Mouse (Mus musculus): ENCODE measurements around the gene Mapk13.
"Not testable (repeated sequence)": the region's sequence is repeated elsewhere in the genome, so short reads cannot be mapped to it uniquely, and the experiment has no call there.

Mapk13 gene

GRCm38 (mm10) chr17:28814529-28815097 is 45.5 kb downstream of the Mapk13 start:
- DNase-seq (ENCODE audit: low read depth, low spot score), result no peak

DNA sequence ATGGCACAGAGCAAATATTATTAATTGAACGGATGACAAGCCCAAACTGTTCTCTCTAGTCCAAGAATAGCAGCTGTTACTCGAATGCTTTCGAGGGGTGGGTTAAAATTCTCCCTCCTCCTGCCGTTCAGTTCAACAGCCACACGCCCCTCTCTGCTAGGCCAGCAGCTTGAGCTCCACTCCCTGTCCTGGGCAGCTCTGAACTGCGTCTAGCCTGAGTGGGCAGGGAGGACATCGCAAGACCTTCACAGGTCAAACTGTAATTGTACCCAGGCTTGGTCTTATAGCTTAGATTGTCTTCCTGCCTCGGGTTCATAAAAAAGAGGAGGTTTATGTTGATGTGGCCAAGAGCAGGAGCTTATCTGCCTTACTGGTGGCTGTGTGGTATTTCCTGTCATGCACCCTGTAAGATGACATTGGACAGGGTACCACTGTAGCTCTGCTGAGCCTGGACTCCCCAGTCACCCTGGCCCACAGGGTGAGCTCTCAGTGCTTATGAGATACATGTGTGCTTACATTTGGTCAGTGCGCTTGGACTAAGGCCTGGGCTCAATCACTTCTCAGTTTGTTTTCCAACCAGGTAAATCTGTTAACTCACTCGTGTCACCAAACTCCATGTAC is 46.4 kb downstream of the Mapk13 start:
- no peak for DNase-seq (ENCODE audit: low read depth, low spot score)

- not testable (repeated sequence) for DNase-seq (ENCODE audit: low read depth, low spot score)
Measured at GRCm38 (mm10) chr17:28816326-28816725, 47.2 kb downstream of the Mapk13 start.

- DNase-seq (ENCODE audit: low read depth, low spot score), result no peak
Measured at GRCm38 (mm10) chr17:28816875-28817811, 48.0 kb downstream of the Mapk13 start.

DNA sequence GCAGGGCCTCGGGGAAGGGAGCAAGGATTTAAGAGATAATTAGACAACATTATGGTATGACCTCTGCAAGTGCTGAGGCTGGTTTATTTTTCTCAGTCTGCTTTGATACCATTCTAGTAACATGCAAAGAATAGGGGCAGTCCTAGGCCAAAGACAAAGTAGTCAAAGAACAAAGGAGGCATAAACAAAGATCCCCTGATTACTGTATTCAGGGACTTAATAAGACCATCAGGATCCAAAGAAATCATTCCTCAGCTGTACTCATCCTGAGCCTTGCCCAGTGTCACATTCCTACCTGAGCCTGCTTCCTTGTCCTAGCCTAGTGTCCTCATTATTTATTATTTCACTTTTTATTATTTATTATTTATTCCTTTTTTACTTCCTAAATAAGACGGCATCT is 51.1 kb downstream of the Mapk13 start:
- no peak for DNase-seq (ENCODE audit: low read depth, low spot score)

- DNase-seq (ENCODE audit: low read depth, low spot score), result no peak
Measured at GRCm38 (mm10) chr17:28823004-28823745, 54.1 kb downstream of the Mapk13 start.

- DNase-seq (ENCODE audit: low read depth, low spot score), result no peak
Measured at GRCm38 (mm10) chr17:28823749-28824148, 54.7 kb downstream of the Mapk13 start.

DNA sequence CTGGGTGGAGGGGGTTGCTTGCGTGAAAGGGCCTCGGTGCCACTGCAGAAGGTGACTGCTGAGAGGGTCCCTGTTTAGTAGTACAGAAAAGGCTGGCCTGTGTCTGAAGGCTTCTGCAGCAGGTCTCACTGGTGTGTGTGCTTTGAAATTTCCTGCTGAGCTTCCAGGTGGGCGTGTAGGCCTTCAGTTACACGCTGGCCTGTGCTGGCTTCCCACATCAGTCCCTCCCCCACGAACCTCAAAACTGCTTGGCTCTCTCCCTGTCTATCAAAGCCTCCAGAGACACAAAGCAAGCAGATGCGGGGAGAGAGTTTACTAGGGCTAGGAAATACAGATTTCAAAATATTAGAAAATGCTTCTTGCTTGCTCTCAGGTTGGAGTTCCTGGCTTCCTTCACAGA is 55.8 kb downstream of the Mapk13 start:
- DNase-seq (ENCODE audit: low read depth, low spot score), result peak; percentile 64

- DNase-seq (ENCODE audit: low read depth, low spot score), result no peak
Measured at GRCm38 (mm10) chr17:28825359-28826041, 56.4 kb downstream of the Mapk13 start.

GRCm38 (mm10) chr17:28827665-28828231 is 58.7 kb downstream of the Mapk13 start:
- DNase-seq (ENCODE audit: low read depth, low spot score), result peak; percentile 62

DNA sequence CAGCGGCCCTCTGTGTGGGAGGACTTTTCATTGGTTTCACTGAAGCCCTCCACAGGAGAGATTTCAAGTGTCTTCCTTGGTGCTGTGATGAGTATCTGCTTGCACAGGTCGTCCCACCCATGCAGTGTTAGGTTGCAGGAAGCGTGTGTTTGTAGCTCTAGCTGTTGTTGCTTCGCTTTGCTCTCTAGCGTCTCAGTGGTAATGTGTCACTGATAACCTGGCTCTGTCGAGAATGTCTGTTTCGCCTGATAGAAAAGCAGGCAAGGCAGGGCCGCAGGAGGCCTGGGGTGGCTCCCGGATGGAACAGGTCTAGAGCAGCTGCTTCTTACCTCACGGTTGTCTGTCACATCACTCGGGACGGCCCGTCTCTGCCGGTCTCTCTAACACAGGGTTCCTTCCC is 60.0 kb downstream of the Mapk13 start:
- DNase-seq (ENCODE audit: low read depth, low spot score), result no peak

Data from telencephalon, adult 2 months (tissue).